Mouse (Mus musculus) hindbrain, embryonic 12.5 days (tissue): ENCODE measurements around the gene Abhd17c. TPM values are rescaled to one million over a fixed set of nuclear protein-coding genes. Genes with fewer than 3 reads are reported as not detected.
"Not testable (repeated sequence)": the region's sequence is repeated elsewhere in the genome, so short reads cannot be mapped to it uniquely, and the experiment has no call there.

Source experiments
- ATAC-seq: fragments of 200-750 bp; cut with Nextera tagmentation; 2 replicates; pipeline ENCODE4 v1.8.0; 2017; ENCODE audit warnings: moderate TSS enrichment; ENCODE audit not compliant: low FRiP score
- H3K27ac ChIP-seq: fragments of 300-500 bp; sonication (generic); 2 replicates; pipeline ENCODE4 v1.5.1; 2016; ENCODE audit warnings: mild to moderate bottlenecking
- H3K27me3 ChIP-seq: fragments of 300-500 bp; sonication (generic); 2 replicates; pipeline ENCODE4 v1.6.1; 2016; ENCODE audit warnings: mild to moderate bottlenecking
- H3K36me3 ChIP-seq: fragments of 300-500 bp; sonication (generic); 2 replicates; pipeline ENCODE4 v1.6.1; 2016; ENCODE audit warnings: mild to moderate bottlenecking
- H3K4me1 ChIP-seq: fragments of 300-500 bp; sonication (generic); 2 replicates; pipeline ENCODE4 v1.6.1; 2016
- H3K4me2 ChIP-seq: fragments of 300-500 bp; sonication (generic); replicated peaks from 2 replicates; pipeline ENCODE4 v1.6.1; 2016; ENCODE audit warnings: mild to moderate bottlenecking
- H3K4me3 ChIP-seq: fragments of 300-500 bp; sonication (generic); 2 replicates; pipeline ENCODE4 v1.5.1; 2016; ENCODE audit warnings: mild to moderate bottlenecking
- H3K9ac ChIP-seq: fragments of 300-500 bp; sonication (generic); 2 replicates; pipeline ENCODE4 v1.6.1; 2016; ENCODE audit warnings: mild to moderate bottlenecking, moderate library complexity
- H3K9me3 ChIP-seq: fragments of 300-500 bp; sonication (generic); replicated peaks from 2 replicates; pipeline ENCODE4 v1.6.1; 2016; ENCODE audit warnings: mild to moderate bottlenecking
- WGBS: fragments of 180-500 bp; shearing (Covaris S2); methylation state at CpG from one replicate; pipeline ENCODE4 v1.1.7; 2016; 5-methylcytosine and 5-hydroxymethylcytosine counted together
- polyA plus RNA-seq: library from polyadenylated mRNA; unstranded; fragments of >200 nt; fragmentation: Nextera tagmentation; extraction: Ambion mirVana; gene quantifications from 2 replicates; pipeline ENCODE4 v1.2.1, GENCODE M21; 2016

Abhd17c gene
- 78.8 and 86.2 TPM in 2 replicates for polyA plus RNA-seq

DNA sequence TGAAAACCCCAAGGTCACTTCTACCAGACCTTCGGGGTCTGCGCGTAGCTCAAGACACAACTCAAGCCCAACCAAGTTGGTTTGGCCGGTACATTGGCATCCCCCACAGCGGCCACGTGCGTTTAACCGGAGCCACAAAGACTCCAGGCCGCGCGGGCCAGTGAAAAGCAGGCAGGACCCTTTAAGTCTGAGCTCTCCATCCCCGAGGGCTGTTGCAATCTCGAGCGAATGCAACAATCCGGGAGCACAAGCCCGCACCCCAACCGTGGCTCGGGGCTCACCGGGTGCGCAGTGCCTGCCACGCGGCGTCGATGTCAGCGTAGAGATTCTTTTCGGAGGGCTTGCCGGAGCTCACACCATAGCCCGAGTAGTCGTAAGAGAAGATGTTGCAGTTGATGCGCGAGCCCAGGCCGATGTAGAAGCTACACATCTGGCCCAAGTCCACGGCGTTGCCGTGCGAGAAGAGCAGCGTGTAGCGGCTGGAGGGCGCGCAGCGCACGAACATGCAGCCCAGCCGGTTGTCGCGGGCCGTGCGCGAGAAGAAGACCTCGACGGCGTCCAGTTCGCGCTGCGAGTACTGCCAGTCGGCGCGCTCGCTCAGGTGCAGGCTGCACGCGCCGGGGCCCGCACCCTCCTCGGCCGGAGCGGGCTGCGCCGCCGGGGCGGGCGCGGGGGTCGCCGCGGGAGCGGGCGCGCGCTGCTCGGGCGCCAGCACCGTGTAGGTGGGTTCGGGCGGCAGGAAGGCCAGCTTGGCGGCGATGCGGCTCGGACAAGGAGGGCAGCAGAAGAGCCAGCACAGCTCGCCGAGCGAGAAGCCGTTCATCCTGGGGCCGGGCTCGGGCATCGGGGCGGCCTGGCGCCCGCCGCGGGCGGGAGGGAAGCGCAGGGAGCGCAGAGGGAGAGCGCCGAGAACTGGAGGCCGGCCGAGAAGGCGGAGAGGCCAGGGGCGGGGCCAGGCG lies at the start of gene Abhd17c:
Gene Abhd17c (minus strand): TSS at position 893 of the 959 bp plus-strand sequence.
- peak within 1 kb of the TSS; percentile 92 for H3K4me3 ChIP-seq
- ATAC-seq, result peak; percentile 71
- peak within 1 kb of the TSS; percentile 96 for H3K27ac ChIP-seq
- 0 out of 2 replicates have a peak, but pooled peaks cover 4% of the 10 kb centered on the region for H3K36me3 ChIP-seq
- peak within 1 kb of the TSS; percentile 98 for H3K4me2 ChIP-seq
- H3K9ac ChIP-seq, result peak within 1 kb of the TSS; percentile 94
- H3K27me3 ChIP-seq, result no peaks in the 10 kb centered on the region
- WGBS, result under 1% methylated on average over 101 of the region's 109 CpGs
- no peaks in the 10 kb centered on the region for H3K9me3 ChIP-seq
- H3K4me1 ChIP-seq, result peaks cover 44% of the 10 kb centered on the region

DNA sequence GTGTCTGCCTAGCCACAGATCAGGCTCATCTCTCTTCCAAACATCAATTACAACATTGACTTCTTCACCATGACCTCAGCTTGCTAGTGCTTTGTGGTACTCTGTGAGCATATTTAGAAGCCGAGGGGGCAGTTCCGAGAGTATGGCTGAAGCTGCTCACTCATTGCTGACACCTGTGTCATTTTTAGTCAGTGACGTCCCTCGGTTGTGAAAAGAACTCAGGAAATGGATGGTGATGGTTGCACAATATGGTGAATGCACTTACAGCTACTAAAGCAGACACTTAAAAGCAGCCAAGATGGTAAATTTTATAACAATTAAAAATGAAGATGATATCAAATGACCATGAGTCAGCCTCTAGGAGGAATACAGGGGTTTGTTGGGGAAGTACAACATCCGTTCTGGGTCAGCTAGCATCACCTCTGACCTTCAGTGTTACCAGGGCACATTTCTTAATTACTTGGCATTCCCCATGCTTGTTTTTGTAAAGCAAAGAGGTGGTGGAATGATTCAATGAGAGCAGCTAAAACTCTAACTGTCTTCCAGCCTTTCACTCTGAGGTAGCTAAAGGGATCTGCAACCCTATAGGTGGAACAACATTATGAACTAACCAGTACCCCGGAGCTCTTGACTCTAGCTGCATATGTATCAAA lies 45.6 kb upstream of the Abhd17c start:
- Histone ChIP-seq H3K4me3 (no peak overlapping the region), H3K4me1 (no peaks in the 10 kb centered on the region), H3K27ac (no peak overlapping the region), H3K27me3 (0 out of 2 replicates have a peak, but pooled peaks cover 5% of the 10 kb centered on the region), H3K9me3 (no peaks in the 10 kb centered on the region), H3K9ac (no peak overlapping the region), H3K4me2 (no peak overlapping the region), H3K36me3 (no peaks in the 10 kb centered on the region)
- ATAC-seq, result no peak
- whole genome bisulfite sequencing, result 78% methylated on average over 6 of the region's 6 CpGs

GRCm38 (mm10) chr7:84196221-84196620 lies 44.5 kb upstream of the Abhd17c start:
- no peak for ATAC-seq
- Histone ChIP-seq H3K27me3 (0 out of 2 replicates have a peak, but pooled peaks cover 5% of the 10 kb centered on the region), H3K9me3 (no peaks in the 10 kb centered on the region), H3K4me3 (no peak overlapping the region), H3K9ac (no peak overlapping the region), H3K4me1 (no peaks in the 10 kb centered on the region), H3K27ac (no peak overlapping the region), H3K36me3 (no peaks in the 10 kb centered on the region), H3K4me2 (no peak overlapping the region)
- 82% methylated on average over 6 of the region's 6 CpGs for WGBS

- Histone ChIP-seq H3K4me3 (no peak overlapping the region), H3K9ac (no peak overlapping the region), H3K4me2 (no peak overlapping the region), H3K27me3 (no peaks in the 10 kb centered on the region), H3K27ac (no peak overlapping the region), H3K4me1 (no peaks in the 10 kb centered on the region), H3K36me3 (no peaks in the 10 kb centered on the region), H3K9me3 (no peaks in the 10 kb centered on the region)
- WGBS, result 94% methylated on average over 3 of the region's 3 CpGs
- ATAC-seq, result no peak
Measured at GRCm38 (mm10) chr7:84192256-84192655, 40.6 kb upstream of the Abhd17c start.

GRCm38 (mm10) chr7:84191476-84191875 lies 39.8 kb upstream of the Abhd17c start:
- H3K4me3 ChIP-seq, result no peak overlapping the region
- ATAC-seq, result no peak
- H3K4me1 ChIP-seq, result no peaks in the 10 kb centered on the region
- no peak overlapping the region for H3K4me2 ChIP-seq
- 90% methylated on average over 2 of the region's 2 CpGs for WGBS
- H3K36me3 ChIP-seq, result no peaks in the 10 kb centered on the region
- no peaks in the 10 kb centered on the region for H3K9me3 ChIP-seq
- H3K27me3 ChIP-seq, result no peaks in the 10 kb centered on the region
- H3K27ac ChIP-seq, result no peak overlapping the region
- no peak overlapping the region for H3K9ac ChIP-seq

GRCm38 (mm10) chr7:84188196-84188595 lies 36.5 kb upstream of the Abhd17c start:
- no peaks in the 10 kb centered on the region for H3K4me1 ChIP-seq
- no peak overlapping the region for H3K9ac ChIP-seq
- H3K27me3 ChIP-seq, result no peaks in the 10 kb centered on the region
- WGBS, result 82% methylated on average over 5 of the region's 5 CpGs
- no peak overlapping the region for H3K4me3 ChIP-seq
- H3K27ac ChIP-seq, result no peak overlapping the region
- no peak for ATAC-seq
- H3K4me2 ChIP-seq, result no peak overlapping the region
- no peaks in the 10 kb centered on the region for H3K36me3 ChIP-seq
- no peaks in the 10 kb centered on the region for H3K9me3 ChIP-seq

- ATAC-seq, result no peak
- Histone ChIP-seq H3K36me3 (no peaks in the 10 kb centered on the region), H3K9me3 (no peaks in the 10 kb centered on the region), H3K27ac (no peak overlapping the region), H3K27me3 (no peaks in the 10 kb centered on the region), H3K4me2 (no peak overlapping the region), H3K4me3 (no peak overlapping the region), H3K9ac (no peak overlapping the region), H3K4me1 (no peaks in the 10 kb centered on the region)
- WGBS, result 74% methylated on average over 4 of the region's 4 CpGs
Measured at GRCm38 (mm10) chr7:84185196-84185595, 33.5 kb upstream of the Abhd17c start.

DNA sequence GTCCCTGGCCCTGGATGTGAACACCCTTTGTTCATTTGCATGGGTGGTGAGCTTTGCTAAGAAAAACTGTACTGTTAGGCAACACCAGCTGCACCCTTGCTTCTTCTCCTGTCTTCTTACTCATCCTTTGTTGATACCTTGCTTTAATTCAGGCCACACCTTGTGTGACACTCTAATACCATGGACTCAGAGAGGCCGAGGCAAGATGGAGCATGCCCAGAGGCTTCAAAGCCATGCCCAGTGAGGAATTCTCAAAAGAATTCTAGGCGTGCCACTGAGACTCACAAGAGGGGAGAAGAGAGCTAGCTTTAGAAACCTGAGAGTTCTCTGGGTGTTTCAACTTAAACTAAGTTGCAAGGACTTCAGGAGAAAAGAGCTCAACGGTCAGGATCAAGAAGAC lies 33.0 kb upstream of the Abhd17c start:
- H3K9me3 ChIP-seq, result no peaks in the 10 kb centered on the region
- H3K27ac ChIP-seq, result no peak overlapping the region
- no peaks in the 10 kb centered on the region for H3K4me1 ChIP-seq
- no peak overlapping the region for H3K9ac ChIP-seq
- no peak overlapping the region for H3K4me3 ChIP-seq
- 75% methylated on average over 3 of the region's 3 CpGs for WGBS
- no peak overlapping the region for H3K4me2 ChIP-seq
- no peaks in the 10 kb centered on the region for H3K36me3 ChIP-seq
- H3K27me3 ChIP-seq, result no peaks in the 10 kb centered on the region
- ATAC-seq, result no peak

DNA sequence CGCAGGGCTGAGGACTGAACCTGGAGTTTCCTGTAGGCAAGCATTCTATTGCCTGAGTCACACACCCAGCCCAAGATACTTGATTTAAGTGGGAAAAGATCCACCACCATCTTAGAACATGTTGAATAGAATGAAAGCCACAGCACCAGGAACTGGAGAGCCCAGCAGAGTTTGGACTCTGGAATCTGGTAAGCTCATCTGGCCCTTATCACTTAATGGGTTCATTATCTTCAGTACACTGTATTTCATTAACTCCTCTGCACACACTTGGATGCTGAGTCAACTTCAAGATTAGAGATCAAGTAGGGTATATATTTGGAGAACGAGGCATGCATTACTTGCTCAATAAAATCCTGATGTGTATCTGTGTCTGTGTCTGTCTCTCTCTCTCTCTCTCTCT lies 27.1 kb upstream of the Abhd17c start:
- not testable (repeated sequence) for H3K4me2 ChIP-seq, ATAC-seq, H3K9me3 ChIP-seq, H3K36me3 ChIP-seq, H3K4me3 ChIP-seq, H3K27ac ChIP-seq, H3K9ac ChIP-seq, H3K27me3 ChIP-seq, H3K4me1 ChIP-seq
- WGBS, result 96% methylated on average over 2 of the region's 2 CpGs

GRCm38 (mm10) chr7:84174655-84175448 lies 23.2 kb upstream of the Abhd17c start:
- no peak overlapping the region for H3K4me3 ChIP-seq
- no peaks in the 10 kb centered on the region for H3K36me3 ChIP-seq
- no peaks in the 10 kb centered on the region for H3K27me3 ChIP-seq
- H3K27ac ChIP-seq, result no peak overlapping the region
- ATAC-seq, result no peak
- H3K9ac ChIP-seq, result no peak overlapping the region
- no peaks in the 10 kb centered on the region for H3K9me3 ChIP-seq
- H3K4me2 ChIP-seq, result no peak overlapping the region
- H3K4me1 ChIP-seq, result no peaks in the 10 kb centered on the region
- 82% methylated on average over 11 of the region's 11 CpGs for WGBS

DNA sequence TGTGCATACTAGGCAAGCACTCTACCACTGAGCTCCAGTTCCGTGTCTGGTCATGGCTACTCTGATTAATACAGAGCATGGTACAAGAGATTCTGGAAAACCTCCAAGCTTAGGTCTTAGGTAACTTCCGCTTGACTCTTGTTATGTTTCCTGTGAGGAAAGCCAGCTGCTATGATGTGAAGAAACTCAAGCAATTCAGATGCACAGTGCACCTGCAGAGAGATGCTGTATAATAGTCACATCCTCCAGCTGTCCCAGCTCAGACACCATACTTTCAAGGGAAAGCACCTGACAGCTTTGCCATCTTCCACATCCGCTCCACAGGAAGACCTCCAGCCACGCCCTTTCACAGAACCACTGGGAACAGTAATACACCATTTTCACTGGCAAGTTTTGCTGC lies 21.7 kb upstream of the Abhd17c start:
- Histone ChIP-seq H3K27me3 (no peaks in the 10 kb centered on the region), H3K9me3 (no peaks in the 10 kb centered on the region), H3K27ac (no peak overlapping the region), H3K4me1 (no peaks in the 10 kb centered on the region), H3K4me3 (no peak overlapping the region), H3K4me2 (no peak overlapping the region), H3K9ac (no peak overlapping the region), H3K36me3 (no peaks in the 10 kb centered on the region)
- ATAC-seq, result no peak
- 90% methylated on average over 4 of the region's 4 CpGs for WGBS

DNA sequence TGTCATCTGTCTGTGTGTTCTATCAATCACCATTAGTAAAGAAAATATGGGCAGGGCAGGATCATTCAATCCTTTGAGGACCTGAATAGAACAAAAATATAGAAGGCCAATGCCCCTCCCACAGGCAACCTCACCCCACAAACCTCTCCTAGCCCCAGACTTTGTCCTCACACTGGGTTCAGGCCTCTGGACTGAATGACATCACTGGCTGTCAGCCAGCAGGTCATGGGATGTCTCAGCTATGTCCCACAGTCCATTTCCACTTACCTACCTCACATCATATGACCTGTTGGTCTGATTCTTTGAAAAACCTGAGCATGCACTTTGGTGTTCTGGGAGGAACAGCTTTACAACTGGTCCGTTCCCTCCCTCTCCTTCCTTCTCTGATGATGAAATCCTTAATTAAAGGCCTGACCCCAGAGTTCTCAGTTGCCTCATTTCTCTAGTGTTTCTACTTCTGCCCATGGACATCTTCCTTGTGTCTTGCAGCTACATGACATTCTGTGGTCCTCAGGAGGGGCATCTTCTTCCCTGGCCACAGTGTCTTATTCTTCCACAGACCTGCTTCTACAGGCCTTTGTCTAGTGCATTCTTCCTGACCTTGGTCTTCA lies 19.6 kb upstream of the Abhd17c start:
- Histone ChIP-seq H3K27me3 (no peaks in the 10 kb centered on the region), H3K9ac (no peak overlapping the region), H3K36me3 (no peaks in the 10 kb centered on the region), H3K4me1 (no peaks in the 10 kb centered on the region), H3K4me2 (no peak overlapping the region), H3K27ac (no peak overlapping the region), H3K4me3 (no peak overlapping the region), H3K9me3 (no peaks in the 10 kb centered on the region)
- 82% methylated on average over 1 of the region's 1 CpGs for WGBS
- no peak for ATAC-seq
